Mouse (Mus musculus) lung, embryonic 14.5 days (tissue): ENCODE data around the gene Prl7b1. TPM values are rescaled to one million over a fixed set of nuclear protein-coding genes. Genes with fewer than 3 reads are reported as not detected.

Experiments used
- ATAC-seq: fragments of 200-750 bp; cut with Nextera tagmentation; 2 replicates; pipeline ENCODE4 v1.8.0; 2017; ENCODE audit warnings: mild to moderate bottlenecking, moderate TSS enrichment, moderate library complexity; ENCODE audit not compliant: insufficient read depth
- DNase-seq: peaks from one replicate; pipeline ENCODE4 v3.0.0-alpha.2; 2015
- H3K27ac ChIP-seq: fragments of 300-500 bp; sonication (generic); 2 replicates; pipeline ENCODE4 v1.5.1; 2014; ENCODE audit warnings: low read depth, mild to moderate bottlenecking, moderate library complexity
- H3K27me3 ChIP-seq: fragments of 300-500 bp; sonication (generic); 2 replicates; pipeline ENCODE4 v1.6.1; 2014; ENCODE audit warnings: low read length, control low read depth; ENCODE audit not compliant: insufficient read depth
- H3K36me3 ChIP-seq: fragments of 300-500 bp; sonication (generic); 2 replicates; pipeline ENCODE4 v1.6.1; 2014; ENCODE audit warnings: control low read depth; ENCODE audit not compliant: insufficient read depth
- H3K4me1 ChIP-seq: fragments of 300-500 bp; sonication (generic); 2 replicates; pipeline ENCODE4 v1.6.1; 2014; ENCODE audit warnings: antibody characterized with exemption, control low read depth; ENCODE audit not compliant: insufficient read depth
- H3K4me2 ChIP-seq: fragments of 300-500 bp; sonication (generic); 2 replicates; pipeline ENCODE4 v1.6.1; 2014; ENCODE audit warnings: mild to moderate bottlenecking
- H3K4me3 ChIP-seq: fragments of 300-500 bp; sonication (generic); 2 replicates; pipeline ENCODE4 v1.5.1; 2014; ENCODE audit warnings: low read depth, low read length
- H3K9ac ChIP-seq: fragments of 300-500 bp; sonication (generic); 2 replicates; pipeline ENCODE4 v1.6.1; 2014
- H3K9me3 ChIP-seq: fragments of 300-500 bp; sonication (generic); 2 replicates; pipeline ENCODE4 v1.6.1; 2016; ENCODE audit warnings: low read depth, low read length, control low read depth
- CTCF ChIP-seq: IDR thresholded peaks from 2 replicates; pipeline ENCODE4 v1.5.1; 2016; ENCODE audit warnings: antibody characterized with exemption, low read depth
- WGBS: fragments of 180-500 bp; shearing (Covaris S2); extraction: QIAGEN DNeasy Blood & Tissue Kit; methylation state at CpG from one replicate; pipeline ENCODE4 v1.1.7; 2014; 5-methylcytosine and 5-hydroxymethylcytosine counted together
- polyA plus RNA-seq: library from polyadenylated mRNA; unstranded; fragments of >200 nt; fragmentation: Nextera tagmentation; extraction: Ambion mirVana; gene quantifications from 2 replicates; pipeline ENCODE4 v1.2.1, GENCODE M21; 2014

Prl7b1 gene
- not detected in 2 replicates for polyA plus RNA-seq

- WGBS: 54% methylated on average over 4 of the region's 4 CpGs
- ATAC-seq: no peak
- H3K4me2 ChIP-seq: no peak within 1 kb of the TSS
These were observed at the start of gene Prl7b1 for GRCm38 (mm10) chr13:27610482-27610881. Prl7b1 (minus strand) TSS chr13:27610582.

GRCm38 (mm10) chr13:27642393-27642792 lies 32.0 kb upstream of the Prl7b1 start, which contains the start of gene Prl7a1:
Prl7a1 (minus strand) TSS chr13:27642493.
- no peaks in the 10 kb centered on the region for H3K9me3 ChIP-seq
- TF ChIP-seq CTCF: no peak
- no peaks in the 10 kb centered on the region for H3K36me3 ChIP-seq
- H3K27me3 ChIP-seq: no peaks in the 10 kb centered on the region
- H3K4me3 ChIP-seq: no peak within 1 kb of the TSS
- H3K27ac ChIP-seq: no peak within 1 kb of the TSS
- no peak within 1 kb of the TSS for H3K9ac ChIP-seq
- no peak within 1 kb of the TSS for H3K4me2 ChIP-seq
- no peaks in the 10 kb centered on the region for H3K4me1 ChIP-seq
- WGBS: 96% methylated on average over 3 of the region's 3 CpGs
- DNase-seq (no peak), ATAC-seq (no peak)

More at GRCm38 (mm10) chr13:27610482-27610881, at the start of gene Prl7b1:
- Histone ChIP-seq H3K27me3 (no peaks in the 10 kb centered on the region), H3K9me3 (no peaks in the 10 kb centered on the region), H3K27ac (no peak within 1 kb of the TSS), H3K4me3 (no peak within 1 kb of the TSS), H3K36me3 (no peaks in the 10 kb centered on the region), H3K4me1 (no peaks in the 10 kb centered on the region), H3K9ac (no peak within 1 kb of the TSS)
- no peak for TF ChIP-seq CTCF
- DNase-seq: no peak

GRCm38 (mm10) chr13:27582071-27582470 lies 28.3 kb downstream of the Prl7b1 start, which contains the start of gene Prl8a1:
Prl8a1 (minus strand) TSS chr13:27582171.
- ATAC-seq (no peak), DNase-seq (no peak)
- H3K4me3 ChIP-seq: no peak within 1 kb of the TSS
- TF ChIP-seq CTCF: no peak
- no peak within 1 kb of the TSS for H3K4me2 ChIP-seq
- H3K36me3 ChIP-seq: no peaks in the 10 kb centered on the region
- no peak within 1 kb of the TSS for H3K27ac ChIP-seq
- H3K9ac ChIP-seq: no peak within 1 kb of the TSS
- 82% methylated on average over 2 of the region's 2 CpGs for WGBS
- H3K9me3 ChIP-seq: no peaks in the 10 kb centered on the region
- H3K27me3 ChIP-seq: no peaks in the 10 kb centered on the region
- no peaks in the 10 kb centered on the region for H3K4me1 ChIP-seq

GRCm38 (mm10) chr13:27564506-27564905 lies 45.9 kb downstream of the Prl7b1 start, which contains the start of gene Prl8a9:
Prl8a9 (minus strand) TSS chr13:27564606.
- Histone ChIP-seq H3K4me1 (no peaks in the 10 kb centered on the region), H3K9me3 (no peaks in the 10 kb centered on the region), H3K4me3 (no peak within 1 kb of the TSS), H3K36me3 (no peaks in the 10 kb centered on the region), H3K9ac (no peak within 1 kb of the TSS), H3K27ac (no peak within 1 kb of the TSS), H3K4me2 (no peak within 1 kb of the TSS), H3K27me3 (no peaks in the 10 kb centered on the region)
- TF ChIP-seq CTCF: no peak
- DNase-seq: no peak
- WGBS: 77% methylated on average over 2 of the region's 2 CpGs
- no peak for ATAC-seq

DNA sequence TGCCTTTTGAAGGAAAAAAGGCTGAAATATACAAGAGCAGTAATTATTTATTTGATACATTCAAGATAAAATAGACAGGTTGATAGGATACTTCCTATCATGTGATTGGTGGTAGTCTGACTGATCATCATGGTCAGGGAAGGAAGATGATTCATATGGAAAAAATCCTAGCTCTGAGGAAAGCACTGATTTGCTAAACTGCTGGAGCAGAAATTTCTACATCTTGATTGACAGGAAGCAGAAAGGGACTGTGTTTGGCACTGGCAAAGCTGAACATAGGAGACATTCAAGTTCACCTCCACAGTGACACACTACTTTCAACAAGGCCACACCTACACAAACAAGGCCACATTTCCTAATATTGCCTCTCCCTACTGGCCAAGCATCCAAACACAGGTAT lies 57.0 kb downstream of the Prl7b1 start:
- H3K4me1 ChIP-seq: no peaks in the 10 kb centered on the region
- DNase-seq (no peak), ATAC-seq (no peak)
- H3K4me2 ChIP-seq: no peak overlapping the region
- no peak overlapping the region for H3K9ac ChIP-seq
- H3K27me3 ChIP-seq: no peaks in the 10 kb centered on the region
- no peak for TF ChIP-seq CTCF
- H3K4me3 ChIP-seq: no peak overlapping the region
- H3K9me3 ChIP-seq: no peaks in the 10 kb centered on the region
- no peaks in the 10 kb centered on the region for H3K36me3 ChIP-seq
- no peak overlapping the region for H3K27ac ChIP-seq

Other genes with a start within 250 kb of the Prl7b1 start
- not detected in 2 replicates for gene Prl2b1, start 219.7 kb downstream of the Prl7b1 start, polyA plus RNA-seq
- gene Prl8a6, start 171.9 kb downstream of the Prl7b1 start, polyA plus RNA-seq: not detected in 2 replicates
- gene Prl8a8, start 97.4 kb downstream of the Prl7b1 start, polyA plus RNA-seq: not detected in 2 replicates
- gene Prl8a9, start 46.0 kb downstream of the Prl7b1 start, polyA plus RNA-seq: not detected in 2 replicates
- gene Prl8a1, start 28.4 kb downstream of the Prl7b1 start, polyA plus RNA-seq: not detected in 2 replicates
- gene Prl7a1, start 31.9 kb upstream of the Prl7b1 start, polyA plus RNA-seq: not detected in 2 replicates
- not detected in 2 replicates for gene Prl7a2, start 57.5 kb upstream of the Prl7b1 start, polyA plus RNA-seq
- gene Prl7d1, start 106.2 kb upstream of the Prl7b1 start, polyA plus RNA-seq: not detected in 2 replicates
- gene Prl7c1, start 170.2 kb upstream of the Prl7b1 start, polyA plus RNA-seq: not detected in 2 replicates
- gene Prl2a1, start 191.1 kb upstream of the Prl7b1 start, polyA plus RNA-seq: not detected in 2 replicates
- gene Prl2c1, start 238.8 kb upstream of the Prl7b1 start, polyA plus RNA-seq: not detected in 2 replicates